Mouse (Mus musculus): ENCODE data around the gene Kars. TPM values are rescaled to one million over a fixed set of nuclear protein-coding genes. Genes with fewer than 3 reads are reported as not detected.

Kars gene
- 100 to 1,000 TPM; 112 to 115 TPM for total RNA-seq (2021)

- peak; percentile 94 for DNase-seq
- intact Hi-C loops (cut with DNase I), result no loop called here
These were observed at the start of gene Kars, which contains the start of gene Terf2ip for GRCm38 (mm10) chr8:112010997-112011815. Gene Kars, minus strand, starts transcription at chr8:112011323. Gene Terf2ip, plus strand, starts transcription at chr8:112011398.

- DNase-seq, result no peak
- intact Hi-C loops (cut with DNase I), result no loop called here
These were observed 43.3 kb upstream of the Kars start for GRCm38 (mm10) chr8:112054456-112054855.

GRCm38 (mm10) chr8:112051537-112051936, 40.4 kb upstream of the Kars start:
- no peak for DNase-seq
- intact Hi-C loops (cut with DNase I), result no loop called here

GRCm38 (mm10) chr8:112049984-112050383, 38.9 kb upstream of the Kars start:
- intact Hi-C loops (cut with DNase I), result loop anchor here (5.0 to 10.0 kb wide), 2 partner anchors 925 to 1582 kb away; no protein-coding TSS in a partner anchor

GRCm38 (mm10) chr8:112048293-112048692, 37.2 kb upstream of the Kars start:
- peak; percentile 24 for DNase-seq
- intact Hi-C loops (cut with DNase I), result loop anchor here (5.0 to 10.0 kb wide), 2 partner anchors 927 to 1584 kb away; no protein-coding TSS in a partner anchor

More at GRCm38 (mm10) chr8:112049984-112050383, 38.9 kb upstream of the Kars start:
- no peak for DNase-seq

- peak; percentile 87 for DNase-seq
- intact Hi-C loops (cut with DNase I), result loop anchor here (5.0 to 10.0 kb wide), 2 partner anchors 929 to 1586 kb away; no protein-coding TSS in a partner anchor
These were observed 34.8 kb upstream of the Kars start for GRCm38 (mm10) chr8:112045896-112046295.

GRCm38 (mm10) chr8:112045182-112045581, 34.1 kb upstream of the Kars start:
- intact Hi-C loops (cut with DNase I), result loop anchor here (5.0 to 10.0 kb wide), 2 partner anchors 930 to 1587 kb away; no protein-coding TSS in a partner anchor
- peak; percentile 11 for DNase-seq

GRCm38 (mm10) chr8:112037521-112037920, 26.4 kb upstream of the Kars start:
- intact Hi-C loops (cut with DNase I), result no loop called here
- DNase-seq, result no peak

GRCm38 (mm10) chr8:112034603-112035002, 23.5 kb upstream of the Kars start:
- peak; percentile 10 for DNase-seq
- intact Hi-C loops (cut with DNase I), result no loop called here

GRCm38 (mm10) chr8:112033071-112033470, 21.9 kb upstream of the Kars start:
- intact Hi-C loops (cut with DNase I), result no loop called here
- no peak for DNase-seq

- intact Hi-C loops (cut with DNase I), result no loop called here
- no peak for DNase-seq
These were observed 19.5 kb upstream of the Kars start for GRCm38 (mm10) chr8:112030663-112031062.

- no peak for DNase-seq
- intact Hi-C loops (cut with DNase I), result no loop called here
These were observed 18.3 kb upstream of the Kars start for GRCm38 (mm10) chr8:112029455-112029854.

- intact Hi-C loops (cut with DNase I), result no loop called here
- DNase-seq, result no peak
These were observed 3.8 kb upstream of the Kars start, which contains the start of gene Gm6793 for GRCm38 (mm10) chr8:112014936-112015335. Gene Gm6793, minus strand, starts transcription at chr8:112015036.

- intact Hi-C loops (cut with DNase I), result no loop called here
- peak; percentile 37 for DNase-seq
These were observed 706 bp upstream of the Kars start for GRCm38 (mm10) chr8:112011816-112012242.

- intact Hi-C loops (cut with DNase I), result no loop called here
- no peak for DNase-seq
These were observed 1.6 kb downstream of the Kars start for GRCm38 (mm10) chr8:112009558-112009957.

GRCm38 (mm10) chr8:112007669-112008068, 3.5 kb downstream of the Kars start:
- no peak for DNase-seq
- intact Hi-C loops (cut with DNase I), result no loop called here

GRCm38 (mm10) chr8:112005601-112006000, 5.5 kb downstream of the Kars start:
- DNase-seq, result no peak
- intact Hi-C loops (cut with DNase I), result no loop called here

- DNase-seq, result no peak
- intact Hi-C loops (cut with DNase I), result no loop called here
These were observed 6.4 kb downstream of the Kars start for GRCm38 (mm10) chr8:112004754-112005153.

- intact Hi-C loops (cut with DNase I), result no loop called here
- DNase-seq, result no peak
These were observed 18.5 kb downstream of the Kars start for GRCm38 (mm10) chr8:111992703-111993039.

GRCm38 (mm10) chr8:111992013-111992702, 19.0 kb downstream of the Kars start, which contains the start of gene Adat1:
Gene Adat1, minus strand, starts transcription at chr8:111992302.
- intact Hi-C loops (cut with DNase I), result no loop called here

GRCm38 (mm10) chr8:111991278-111991677, 19.8 kb downstream of the Kars start:
- DNase-seq, result no peak
- intact Hi-C loops (cut with DNase I), result no loop called here

More at GRCm38 (mm10) chr8:111992013-111992702, 19.0 kb downstream of the Kars start, which contains the start of gene Adat1:
- peak; percentile 87 for DNase-seq

All from left cerebral cortex, postnatal 4 days (tissue).